Mouse (Mus musculus) embryonic facial prominence, embryonic 12.5 days (tissue): ENCODE results near the gene Bend7. TPM values are rescaled to one million over a fixed set of nuclear protein-coding genes. Genes with fewer than 3 reads are reported as not detected.
A peak's percentile ranks its signal among the peaks of the same experiment; 100 is the strongest.

Experiments
- ATAC-seq: fragments of 200-750 bp; cut with Nextera tagmentation; 2 replicates; pipeline ENCODE4 v1.8.0; 2017; ENCODE audit not compliant: insufficient number of reproducible peaks, insufficient read depth, low FRiP score, low TSS enrichment
- H3K27ac ChIP-seq: fragments of 300-500 bp; sonication (generic); 2 replicates; pipeline ENCODE4 v1.5.1; 2016; ENCODE audit warnings: mild to moderate bottlenecking
- H3K27me3 ChIP-seq: fragments of 300-500 bp; sonication (generic); 2 replicates; pipeline ENCODE4 v1.6.1; 2016; ENCODE audit warnings: mild to moderate bottlenecking, moderate library complexity
- H3K36me3 ChIP-seq: fragments of 300-500 bp; sonication (generic); 2 replicates; pipeline ENCODE4 v1.6.1; 2016; ENCODE audit warnings: mild to moderate bottlenecking
- H3K4me1 ChIP-seq: fragments of 300-500 bp; sonication (generic); 2 replicates; pipeline ENCODE4 v1.6.1; 2016
- H3K4me2 ChIP-seq: fragments of 300-500 bp; sonication (generic); replicated peaks from 2 replicates; pipeline ENCODE4 v1.6.1; 2016; ENCODE audit warnings: mild to moderate bottlenecking, moderate library complexity
- H3K4me3 ChIP-seq: fragments of 300-500 bp; sonication (generic); 2 replicates; pipeline ENCODE4 v1.5.1; 2016; ENCODE audit warnings: mild to moderate bottlenecking
- H3K9ac ChIP-seq: fragments of 300-500 bp; sonication (generic); 2 replicates; pipeline ENCODE4 v1.6.1; 2016; ENCODE audit warnings: mild to moderate bottlenecking, moderate library complexity
- H3K9me3 ChIP-seq: fragments of 300-500 bp; sonication (generic); 2 replicates; pipeline ENCODE4 v1.6.1; 2016; ENCODE audit warnings: mild to moderate bottlenecking, moderate library complexity
- WGBS: fragments of 180-500 bp; shearing (Covaris S2); methylation state at CpG from one replicate; pipeline ENCODE4 v1.1.7; 2016; 5-methylcytosine and 5-hydroxymethylcytosine counted together
- polyA plus RNA-seq: library from polyadenylated mRNA; unstranded; fragments of >200 nt; fragmentation: Nextera tagmentation; extraction: Ambion mirVana; gene quantifications from 2 replicates; pipeline ENCODE4 v1.2.1, GENCODE M21; 2016

The Bend7 gene
- polyA plus RNA-seq = 2.3 TPM in 2 replicates

DNA sequence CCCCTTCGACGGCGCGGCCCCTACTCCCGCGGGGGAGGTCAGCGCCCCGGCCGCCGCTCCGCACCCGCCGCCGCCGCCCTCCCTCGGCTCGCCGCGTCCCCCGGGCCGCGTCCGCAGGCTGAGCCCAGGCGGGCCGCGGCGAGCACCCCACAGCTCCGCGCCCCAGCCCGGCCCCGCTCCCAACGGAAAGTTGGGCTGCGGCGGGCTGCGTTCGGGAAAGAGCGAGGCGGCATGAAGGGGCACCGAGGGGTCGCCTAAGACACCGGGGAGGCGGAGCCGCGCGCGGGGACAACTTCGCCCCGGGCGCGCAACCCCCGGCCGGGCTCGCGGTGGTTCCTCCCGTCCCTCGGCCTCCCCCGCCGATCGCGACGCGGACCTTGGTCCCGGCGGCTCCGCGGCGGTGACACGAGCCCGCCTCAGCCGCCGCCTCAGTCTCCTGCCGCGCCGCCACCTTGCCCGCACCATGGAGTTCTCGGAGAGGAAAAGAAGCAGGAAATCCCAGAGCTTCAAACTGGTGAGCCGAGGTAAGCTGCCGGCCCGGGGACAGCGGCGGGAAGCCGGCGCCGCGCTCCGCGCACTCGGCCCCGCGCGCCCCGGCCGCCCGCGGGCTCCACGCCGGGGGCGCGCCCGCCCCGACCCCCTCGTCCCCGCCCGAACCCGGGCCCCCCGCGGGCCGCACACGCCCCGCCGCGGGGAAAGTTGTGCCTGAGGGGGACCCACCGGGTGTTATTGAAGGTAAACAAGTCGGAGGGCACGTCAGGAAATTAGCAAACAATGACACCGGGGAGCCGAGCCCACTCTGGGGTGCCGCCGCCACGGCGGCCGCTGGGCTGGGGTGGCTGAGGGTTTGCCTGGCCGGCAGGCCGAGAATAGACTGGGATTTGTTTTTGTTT is at the start of gene Bend7:
TSS of gene Bend7 (plus strand) at position 63 of the 893 bp plus-strand sequence.
- H3K4me2 ChIP-seq = peak within 1 kb of the TSS; percentile 80

DNA sequence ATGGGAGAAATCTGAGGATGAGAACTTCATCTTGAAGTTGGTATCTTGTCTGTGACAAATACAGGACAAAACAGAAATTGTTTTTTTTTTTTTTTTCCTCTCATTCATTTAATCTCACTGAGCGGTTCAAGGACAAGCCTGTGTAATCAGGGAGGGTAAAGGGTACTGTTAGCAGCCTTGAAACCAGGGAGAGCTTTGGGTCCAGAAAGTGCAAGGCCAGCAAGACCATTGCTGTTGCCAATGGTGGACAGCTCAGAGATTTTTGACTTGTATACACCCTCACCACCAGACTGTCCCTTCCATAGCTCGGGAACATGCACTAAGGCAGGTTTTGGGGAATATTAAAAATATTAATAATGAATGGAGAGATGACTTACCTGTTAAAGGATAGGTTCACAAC is 49.0 kb upstream of the Bend7 start:
- H3K4me2 ChIP-seq = no peak overlapping the region
- H3K9ac ChIP-seq = no peak overlapping the region
- H3K4me3 ChIP-seq = no peak overlapping the region
- ATAC-seq = no peak
- no peaks in the 10 kb centered on the region for H3K9me3 ChIP-seq
- H3K4me1 ChIP-seq = no peaks in the 10 kb centered on the region
- H3K27ac ChIP-seq = no peak overlapping the region
- WGBS = 70% methylated on average over 2 of the region's 2 CpGs
- no peaks in the 10 kb centered on the region for H3K27me3 ChIP-seq
- no peaks in the 10 kb centered on the region for H3K36me3 ChIP-seq

More for the DNA sequence above, at the start of gene Bend7:
- H3K9ac ChIP-seq = peak within 1 kb of the TSS; percentile 63
- ATAC-seq = peak; percentile 60
- H3K27ac ChIP-seq = 0 out of 2 replicates have a peak within 1 kb of the TSS, but pooled peaks have one; percentile 11
- H3K36me3 ChIP-seq = no peaks in the 10 kb centered on the region
- no peaks in the 10 kb centered on the region for H3K4me1 ChIP-seq
- peak within 1 kb of the TSS; percentile 76 for H3K4me3 ChIP-seq
- 2% methylated on average over 94 of the region's 124 CpGs for WGBS
- peaks cover 34% of the 10 kb centered on the region for H3K27me3 ChIP-seq
- H3K9me3 ChIP-seq = no peaks in the 10 kb centered on the region

DNA sequence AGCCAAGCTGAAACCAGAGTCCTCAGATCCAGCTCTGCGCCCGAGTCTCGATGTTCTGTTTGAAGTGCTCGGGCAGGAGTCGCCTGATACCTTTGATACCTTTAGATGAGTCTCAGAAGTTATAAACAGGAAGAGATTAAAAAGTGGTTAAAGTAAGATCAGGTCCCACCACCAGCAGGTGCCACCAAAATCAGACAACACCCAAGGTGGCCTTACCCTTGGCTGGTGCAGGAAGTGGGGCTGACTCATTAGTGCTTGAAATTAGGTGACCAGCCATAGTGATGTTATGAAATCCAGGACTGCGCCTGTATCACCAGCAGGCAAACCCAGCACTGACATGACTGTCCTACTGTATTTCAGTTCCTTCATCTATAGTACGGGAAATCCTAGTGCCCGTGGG is 47.9 kb upstream of the Bend7 start:
- Histone ChIP-seq H3K4me2 (no peak overlapping the region), H3K36me3 (no peaks in the 10 kb centered on the region), H3K9ac (no peak overlapping the region), H3K9me3 (no peaks in the 10 kb centered on the region), H3K4me3 (no peak overlapping the region), H3K27ac (no peak overlapping the region), H3K4me1 (no peaks in the 10 kb centered on the region), H3K27me3 (no peaks in the 10 kb centered on the region)
- 88% methylated on average over 8 of the region's 8 CpGs for WGBS
- ATAC-seq = no peak

DNA sequence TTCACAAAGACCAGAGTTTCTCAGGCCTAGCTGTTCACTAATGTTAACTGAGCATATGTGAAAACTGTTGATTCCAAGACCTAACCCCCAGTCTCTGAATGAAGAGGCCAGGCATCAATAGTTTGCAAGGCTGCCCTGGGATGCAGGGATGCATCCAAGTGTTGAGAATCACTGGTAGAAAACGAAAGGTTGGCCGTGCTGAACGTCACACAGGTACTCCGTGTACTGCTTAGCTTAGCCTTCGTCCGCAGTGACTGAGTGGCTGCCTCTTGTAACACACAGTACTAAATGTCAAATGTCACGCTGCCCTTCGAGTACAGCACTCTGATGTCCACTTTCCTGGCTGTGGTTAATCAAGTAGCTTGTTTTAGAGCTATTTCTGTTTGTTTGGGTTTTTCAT is 46.0 kb upstream of the Bend7 start:
- 89% methylated on average over 8 of the region's 8 CpGs for WGBS

DNA sequence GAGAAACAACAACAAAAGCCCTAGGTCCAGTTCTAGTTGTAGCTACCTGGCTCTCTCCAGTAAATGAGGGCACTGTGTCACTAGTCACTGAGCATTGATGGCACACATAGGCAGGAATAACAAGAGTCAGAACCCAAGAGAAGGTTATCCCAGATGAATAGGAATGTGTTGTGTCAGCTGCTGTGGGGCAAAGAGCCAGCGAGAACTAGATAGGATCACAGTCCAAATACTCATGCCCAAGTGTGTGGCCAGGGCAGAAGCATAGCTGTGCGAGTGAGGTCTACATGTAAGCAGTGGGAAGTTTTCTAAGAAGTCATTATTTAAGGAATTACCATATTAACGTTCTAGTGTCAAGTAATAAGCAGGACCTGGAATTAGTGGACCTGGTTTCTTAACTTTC is 37.7 kb upstream of the Bend7 start:
- no peak overlapping the region for H3K9ac ChIP-seq
- no peak overlapping the region for H3K4me3 ChIP-seq
- no peaks in the 10 kb centered on the region for H3K36me3 ChIP-seq
- H3K27ac ChIP-seq = no peak overlapping the region
- no peak for ATAC-seq
- H3K9me3 ChIP-seq = no peaks in the 10 kb centered on the region
- no peak overlapping the region for H3K4me2 ChIP-seq
- H3K4me1 ChIP-seq = no peaks in the 10 kb centered on the region
- no peaks in the 10 kb centered on the region for H3K27me3 ChIP-seq
- 85% methylated on average over 3 of the region's 3 CpGs for WGBS

More for the DNA sequence above, 46.0 kb upstream of the Bend7 start:
- no peaks in the 10 kb centered on the region for H3K27me3 ChIP-seq
- ATAC-seq = no peak
- no peaks in the 10 kb centered on the region for H3K9me3 ChIP-seq
- H3K36me3 ChIP-seq = no peaks in the 10 kb centered on the region
- H3K4me2 ChIP-seq = no peak overlapping the region
- H3K9ac ChIP-seq = no peak overlapping the region
- H3K4me3 ChIP-seq = no peak overlapping the region
- H3K4me1 ChIP-seq = no peaks in the 10 kb centered on the region
- H3K27ac ChIP-seq = no peak overlapping the region

DNA sequence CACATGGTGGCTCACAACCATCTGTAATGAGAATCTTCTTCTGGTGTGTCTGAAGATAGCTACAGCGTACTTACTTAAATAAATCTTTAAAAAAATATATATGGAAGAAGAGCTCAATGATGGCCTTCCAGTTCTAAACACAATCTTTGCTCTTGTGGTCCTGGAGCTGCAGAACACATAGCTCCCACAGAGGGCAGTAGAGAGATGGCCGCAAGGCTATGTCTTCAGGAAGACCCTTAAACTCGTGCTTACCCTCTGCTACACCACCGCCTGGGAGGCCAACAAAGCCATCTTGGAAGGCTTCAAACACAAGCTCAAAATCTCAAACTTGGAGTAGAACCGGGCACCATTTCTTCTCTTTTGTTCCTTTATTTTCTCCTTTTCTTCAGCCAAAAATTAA is 6.4 kb upstream of the Bend7 start:
- Histone ChIP-seq H3K9me3 (no peaks in the 10 kb centered on the region), H3K27ac (no peak overlapping the region), H3K9ac (no peak overlapping the region), H3K4me1 (no peaks in the 10 kb centered on the region), H3K36me3 (no peaks in the 10 kb centered on the region), H3K4me2 (no peak overlapping the region), H3K4me3 (no peak overlapping the region), H3K27me3 (peaks cover 14% of the 10 kb centered on the region)
- ATAC-seq = no peak
- 47% methylated on average over 5 of the region's 5 CpGs for WGBS

DNA sequence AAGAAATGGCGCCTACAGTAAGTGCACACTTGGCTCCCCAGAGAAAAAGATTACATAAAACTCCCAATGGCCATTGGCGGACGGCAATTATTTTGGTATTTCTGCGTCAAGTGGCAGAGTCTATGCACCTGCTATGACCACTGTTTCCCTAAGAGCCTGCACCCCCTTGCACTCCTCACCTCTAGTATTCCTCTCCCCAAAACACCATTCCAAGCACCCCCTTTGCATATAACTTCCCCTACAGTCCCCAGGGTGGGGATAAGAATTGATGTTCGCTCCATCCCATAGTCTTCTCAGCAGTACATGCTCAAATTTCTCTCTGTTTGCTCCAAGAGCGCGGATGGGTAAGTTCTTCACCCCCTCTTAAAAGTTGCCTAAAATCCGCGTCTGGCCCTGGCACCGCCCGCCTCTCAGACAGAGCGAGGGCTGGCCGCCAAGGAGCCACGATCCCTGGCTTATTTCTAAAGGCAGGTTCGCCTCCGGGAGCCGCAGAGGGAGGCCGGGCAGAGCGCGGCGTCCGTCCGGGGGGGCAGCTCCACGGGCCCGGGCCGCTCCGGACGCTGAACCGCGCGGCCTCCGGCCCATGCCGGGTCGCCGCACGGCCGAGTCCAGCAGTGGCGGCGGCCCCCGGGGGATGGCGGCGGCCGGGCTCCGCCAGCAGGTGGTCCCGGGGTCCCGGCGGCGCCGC is 406 bp upstream of the Bend7 start:
- ATAC-seq = peak; percentile 78
- no peaks in the 10 kb centered on the region for H3K9me3 ChIP-seq
- H3K4me2 ChIP-seq = peak overlapping the region; percentile 80
- H3K9ac ChIP-seq = peak overlapping the region; percentile 63
- WGBS = 2% methylated on average over 41 of the region's 49 CpGs
- H3K4me1 ChIP-seq = no peaks in the 10 kb centered on the region
- H3K36me3 ChIP-seq = no peaks in the 10 kb centered on the region
- H3K4me3 ChIP-seq = peak overlapping the region; percentile 76
- no peak overlapping the region for H3K27ac ChIP-seq
- peaks cover 34% of the 10 kb centered on the region for H3K27me3 ChIP-seq

DNA sequence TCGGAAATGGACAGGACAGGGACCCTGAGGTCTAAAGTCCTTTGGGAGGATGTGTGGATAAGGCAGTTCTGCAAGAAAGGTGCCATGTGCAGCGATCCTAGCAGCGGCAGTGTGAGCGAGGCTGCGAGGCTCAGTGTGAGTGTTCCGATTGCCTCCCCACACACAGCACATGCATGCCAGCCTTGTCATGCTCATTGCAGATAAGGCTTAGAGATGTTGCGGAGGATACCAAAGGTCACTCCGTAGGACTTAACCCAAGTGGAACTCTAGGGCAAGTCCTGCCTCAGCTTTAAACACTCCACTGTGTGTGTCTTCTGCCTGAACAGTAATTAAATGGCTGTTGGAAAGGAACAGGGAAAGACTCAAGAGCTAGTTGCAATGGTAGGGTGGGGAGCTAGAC is 5.5 kb downstream of the Bend7 start:
- ATAC-seq = no peak
- H3K9ac ChIP-seq = no peak overlapping the region
- no peak overlapping the region for H3K4me3 ChIP-seq
- H3K4me1 ChIP-seq = no peaks in the 10 kb centered on the region
- H3K36me3 ChIP-seq = no peaks in the 10 kb centered on the region
- no peak overlapping the region for H3K4me2 ChIP-seq
- H3K27me3 ChIP-seq = peaks cover 10% of the 10 kb centered on the region; the same call in 1 of the 2 replicates
- 91% methylated on average over 8 of the region's 8 CpGs for WGBS
- no peaks in the 10 kb centered on the region for H3K9me3 ChIP-seq
- H3K27ac ChIP-seq = no peak overlapping the region

DNA sequence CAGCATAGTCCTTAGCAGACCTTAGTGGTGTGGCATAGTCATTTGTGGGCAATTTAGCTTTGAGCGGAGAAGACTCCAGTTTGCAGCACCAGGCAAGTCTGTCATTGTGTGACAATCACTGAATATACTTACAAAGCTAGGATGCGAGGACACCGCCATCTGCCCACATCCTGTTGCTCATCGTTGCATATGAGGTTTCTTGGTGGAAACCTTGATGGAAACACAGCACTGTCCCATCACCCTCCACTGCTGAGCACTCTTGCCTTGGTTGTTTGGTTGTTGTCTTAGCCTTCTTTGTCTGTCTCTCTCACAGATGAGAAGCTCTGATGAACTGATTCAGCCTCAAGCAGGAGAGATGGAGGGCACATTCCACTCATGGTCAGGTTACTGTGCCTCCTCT is 12.5 kb downstream of the Bend7 start:
- H3K9me3 ChIP-seq = no peaks in the 10 kb centered on the region
- WGBS = 92% methylated on average over 4 of the region's 4 CpGs
- no peak overlapping the region for H3K27ac ChIP-seq
- no peak overlapping the region for H3K4me2 ChIP-seq
- no peak for ATAC-seq
- no peak overlapping the region for H3K4me3 ChIP-seq
- H3K27me3 ChIP-seq = no peaks in the 10 kb centered on the region
- H3K9ac ChIP-seq = no peak overlapping the region
- H3K36me3 ChIP-seq = no peaks in the 10 kb centered on the region
- no peaks in the 10 kb centered on the region for H3K4me1 ChIP-seq

DNA sequence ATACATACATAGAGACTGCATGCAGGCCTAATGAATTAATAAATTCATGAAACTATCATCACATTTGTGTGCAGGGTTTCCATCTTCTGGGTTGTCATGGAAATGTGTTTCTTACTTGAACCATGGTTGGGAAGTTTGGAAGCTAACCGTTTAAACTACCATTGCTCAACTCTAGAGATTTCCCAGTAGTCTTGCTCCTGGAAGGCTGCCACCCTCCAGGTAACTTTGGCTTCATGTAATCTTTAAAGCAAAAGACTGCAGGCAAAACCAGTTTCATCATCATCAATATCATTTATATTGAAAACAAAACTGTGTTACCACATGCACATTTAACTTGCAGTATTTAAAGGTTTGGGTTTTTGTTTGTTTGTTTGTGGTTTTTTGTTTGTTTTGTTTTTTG is 16.3 kb downstream of the Bend7 start:
- no peaks in the 10 kb centered on the region for H3K4me1 ChIP-seq
- no peak overlapping the region for H3K4me2 ChIP-seq
- ATAC-seq = no peak
- no peak overlapping the region for H3K27ac ChIP-seq
- H3K9ac ChIP-seq = no peak overlapping the region
- H3K27me3 ChIP-seq = no peaks in the 10 kb centered on the region
- H3K36me3 ChIP-seq = no peaks in the 10 kb centered on the region
- H3K9me3 ChIP-seq = no peaks in the 10 kb centered on the region
- H3K4me3 ChIP-seq = no peak overlapping the region
- WGBS = 90% methylated on average over 1 of the region's 1 CpGs

DNA sequence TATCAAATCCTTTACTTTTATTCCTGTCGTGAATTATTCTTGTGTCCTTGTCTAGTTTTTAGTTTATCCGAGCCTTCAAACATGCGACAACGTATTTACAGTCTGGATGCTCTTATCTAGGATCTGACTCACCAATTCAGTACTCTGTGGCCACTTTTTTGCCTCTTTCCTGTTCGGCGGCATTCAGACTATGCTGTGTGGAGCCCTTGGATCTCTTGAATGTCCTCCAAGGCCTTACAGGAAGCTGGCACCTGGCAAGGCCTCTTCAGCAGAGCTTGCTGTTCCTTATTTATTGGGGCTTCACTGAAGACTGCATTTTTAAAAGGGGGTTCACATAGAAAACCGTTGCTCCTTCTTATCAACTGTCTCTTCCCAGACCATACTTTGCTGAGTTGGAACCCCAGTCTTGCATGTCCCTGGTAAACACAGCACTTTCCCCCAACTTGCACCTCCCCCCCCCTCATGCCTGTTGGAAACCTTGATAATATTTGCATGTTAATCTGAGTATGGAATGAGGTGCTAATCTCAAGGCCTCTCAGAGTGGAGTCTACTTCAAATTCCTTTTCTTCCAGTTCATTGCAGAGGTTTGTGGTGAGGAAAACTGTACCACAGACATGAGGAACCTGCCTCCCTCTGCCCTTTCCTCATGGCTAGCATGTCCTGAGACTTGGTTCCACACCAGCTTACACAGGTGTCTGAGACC is 18.6 kb downstream of the Bend7 start:
- Histone ChIP-seq H3K27me3 (no peaks in the 10 kb centered on the region), H3K36me3 (no peaks in the 10 kb centered on the region), H3K4me2 (no peak overlapping the region), H3K27ac (no peak overlapping the region), H3K4me1 (no peaks in the 10 kb centered on the region), H3K9ac (no peak overlapping the region), H3K4me3 (no peak overlapping the region), H3K9me3 (no peaks in the 10 kb centered on the region)
- WGBS = 81% methylated on average over 7 of the region's 7 CpGs
- no peak for ATAC-seq
